ENCODE assay signal across 8 mouse cellular contexts in genomic region chrX:12645531-12646304, GRCm38 (mm10). TPM values are rescaled to one million over a fixed set of nuclear protein-coding genes. Genes with fewer than 3 reads are reported as not detected.
DNase-seq lines count a peak whose midpoint lies in the region; ATAC-seq and TF ChIP-seq lines count a peak whose summit lies in the region.

No protein-coding gene starts in this region.

- no peak overlapping the region for H3K4me3 ChIP-seq in forebrain, embryonic 15.5 days
- H3K4me3 ChIP-seq in forebrain, embryonic 11.5 days (ENCODE audit: low read depth, low read length) = no peak overlapping the region
- no peak overlapping the region for H3K4me3 ChIP-seq in cerebellum, adult 2 months (replicated peaks; ENCODE audit: insufficient read depth, low read depth, low read length)
- no peak overlapping the region for H3K4me3 ChIP-seq in midbrain, embryonic 16.5 days (ENCODE audit: low read depth, low read length)

- intact Hi-C loops in left cerebral cortex, postnatal 25 days (cut with DNase I) = loop anchor here (5.0 kb wide), 1 partner anchor 88 kb away; no protein-coding TSS in a partner anchor

- TF ChIP-seq CTCF in cerebellum, adult 2 months (IDR thresholded peaks at IDR 0.05; ENCODE audit: borderline replicate concordance, insufficient read depth, low read depth, low read length) = peak; percentile 29; the same call in 1 of the 2 replicates

- H3K27ac ChIP-seq in forebrain, embryonic 15.5 days (replicated peaks) = no peak overlapping the region
- no peak overlapping the region for H3K27ac ChIP-seq in forebrain, embryonic 11.5 days (ENCODE audit: low read depth, low read length)
- H3K27ac ChIP-seq in cerebellum, adult 2 months (ENCODE audit: insufficient read depth, low read length) = no peak overlapping the region
- no peak overlapping the region for H3K27ac ChIP-seq in midbrain, embryonic 16.5 days (ENCODE audit: low read length)

- peak; percentile 48 for ATAC-seq in forebrain, embryonic 15.5 days (replicated peaks)
- ATAC-seq in forebrain, embryonic 11.5 days (replicated peaks; ENCODE audit: low FRiP score) = no peak
- peak; percentile 62; the same call in 1 of the 2 replicates for ATAC-seq in midbrain, embryonic 16.5 days
- ATAC-seq in erythroblast, adult 5-6 weeks (replicated peaks; ENCODE audit: low FRiP score, poor library complexity, severe bottlenecking) = no peak

- no peaks in the 10 kb centered on the region for H3K36me3 ChIP-seq in forebrain, embryonic 15.5 days
- H3K36me3 ChIP-seq in forebrain, embryonic 11.5 days (ENCODE audit: control insufficient read depth, insufficient read depth, low read length) = no peaks in the 10 kb centered on the region
- H3K36me3 ChIP-seq in midbrain, embryonic 16.5 days (ENCODE audit: control insufficient read depth, insufficient read depth, low read length) = no peaks in the 10 kb centered on the region

- H3K27me3 ChIP-seq in forebrain, embryonic 15.5 days = no peaks in the 10 kb centered on the region
- no peaks in the 10 kb centered on the region for H3K27me3 ChIP-seq in forebrain, embryonic 11.5 days (ENCODE audit: control insufficient read depth, insufficient read depth, low read length)
- no peaks in the 10 kb centered on the region for H3K27me3 ChIP-seq in cerebellum, adult 2 months (ENCODE audit: control insufficient read depth, insufficient read depth, low read length)
- H3K27me3 ChIP-seq in midbrain, embryonic 16.5 days (ENCODE audit: control insufficient read depth, insufficient read depth, low read depth, low read length) = no peaks in the 10 kb centered on the region

- no peak overlapping the region for H3K4me2 ChIP-seq in forebrain, embryonic 15.5 days (replicated peaks)
- no peak overlapping the region for H3K4me2 ChIP-seq in forebrain, embryonic 11.5 days (ENCODE audit: low read depth, low read length, severe bottlenecking)
- no peak overlapping the region for H3K4me2 ChIP-seq in midbrain, embryonic 16.5 days (ENCODE audit: low read length)

- no peak overlapping the region for H3K9ac ChIP-seq in forebrain, embryonic 15.5 days (replicated peaks)
- no peak overlapping the region for H3K9ac ChIP-seq in forebrain, embryonic 11.5 days (ENCODE audit: low read length)
- no peak overlapping the region for H3K9ac ChIP-seq in midbrain, embryonic 16.5 days (ENCODE audit: low read depth, low read length)

- peaks cover 3% of the 10 kb centered on the region; the same call in 1 of the 2 replicates for H3K4me1 ChIP-seq in forebrain, embryonic 15.5 days
- H3K4me1 ChIP-seq in forebrain, embryonic 11.5 days (replicated peaks; ENCODE audit: control insufficient read depth, insufficient read depth, low read length) = no peaks in the 10 kb centered on the region
- no peaks in the 10 kb centered on the region for H3K4me1 ChIP-seq in cerebellum, adult 2 months (ENCODE audit: control insufficient read depth, insufficient read depth, low read length)
- H3K4me1 ChIP-seq in midbrain, embryonic 16.5 days (ENCODE audit: control insufficient read depth, insufficient read depth, low read length) = no peaks in the 10 kb centered on the region

- WGBS in forebrain, embryonic 15.5 days = 36% methylated on average over 12 of the region's 12 CpGs
- 61% methylated on average over 12 of the region's 12 CpGs for WGBS in forebrain, embryonic 11.5 days
- 30% methylated on average over 12 of the region's 12 CpGs for WGBS in cerebellum, adult 2 months
- 55% methylated on average over 12 of the region's 12 CpGs for WGBS in midbrain, embryonic 16.5 days

- no peak for TF ChIP-seq POLR2A in cerebellum, adult 2 months (IDR thresholded peaks at IDR 0.05; ENCODE audit: borderline replicate concordance, insufficient read depth, low read length)

- no peaks in the 10 kb centered on the region for H3K9me3 ChIP-seq in forebrain, embryonic 15.5 days
- no peaks in the 10 kb centered on the region for H3K9me3 ChIP-seq in forebrain, embryonic 11.5 days (ENCODE audit: control insufficient read depth, low read length)
- H3K9me3 ChIP-seq in midbrain, embryonic 16.5 days (replicated peaks; ENCODE audit: control insufficient read depth, low read length, poor library complexity, severe bottlenecking) = no peaks in the 10 kb centered on the region

- DNase-seq in forebrain, embryonic 11.5 days (ENCODE audit: low spot score) = no peak
- DNase-seq in left cerebral cortex, postnatal 25 days (ENCODE audit: low spot score in 2 of 2) = peak; percentile 17 to 45
- DNase-seq in left cerebral cortex, adult 8-10 months (ENCODE audit: low spot score in 2 of 2) = no peak
- DNase-seq in cerebellum, adult 2 months = peak; percentile 44 to 83
- no peak for DNase-seq in thymus, postnatal 4 days

RNA-seq across cellular contexts. Expression of gene 1810030O07Rik, which starts 27.8 kb away (rescaled TPM):
- polyA plus RNA-seq in forebrain, embryonic 15.5 days (2015; fragmentation: Nextera tagmentation; extraction: Ambion mirVana) = 30.4 and 30.5 TPM in 2 replicates
- 34.6 and 35.0 TPM in 2 replicates for polyA plus RNA-seq in forebrain, embryonic 11.5 days (2014; fragmentation: Nextera tagmentation; extraction: Ambion mirVana)
- 10 to 100 TPM; 12.8 to 16.9 TPM for total RNA-seq in left cerebral cortex, postnatal 25 days (2021)
- 10 to 100 TPM; 14.9 to 18.9 (median 16.9) TPM for total RNA-seq in left cerebral cortex, adult 8-10 months (2022)
- polyA plus RNA-seq in cerebellum, adult 2 months (2012; rRNA removed) = 23.0 and 23.4 TPM in 2 replicates
- polyA plus RNA-seq in midbrain, embryonic 16.5 days (2015; fragmentation: Nextera tagmentation; extraction: Ambion mirVana) = 25.1 and 26.4 TPM in 2 replicates
- total RNA-seq in erythroblast, adult 5-6 weeks (2015; ENCODE audit: low replicate concordance) = 11.3 and 19.0 TPM in 2 replicates
- total RNA-seq in erythroblast, adult 5-6 weeks (2017; ENCODE audit: low replicate concordance) = 7.8 and 12.8 TPM in 2 replicates

RNA-seq across cellular contexts. Expression of gene Atp6ap2, which starts 58.1 kb away (rescaled TPM):
- polyA plus RNA-seq in forebrain, embryonic 15.5 days (2015; fragmentation: Nextera tagmentation; extraction: Ambion mirVana) = 128 and 142 TPM in 2 replicates
- polyA plus RNA-seq in forebrain, embryonic 11.5 days (2014; fragmentation: Nextera tagmentation; extraction: Ambion mirVana) = 80.7 and 81.9 TPM in 2 replicates
- total RNA-seq in left cerebral cortex, postnatal 25 days (2021) = 100 to 1,000 TPM; 222 to 239 TPM
- total RNA-seq in left cerebral cortex, adult 8-10 months (2022) = 100 to 1,000 TPM; 206 to 228 (median 213) TPM
- polyA plus RNA-seq in cerebellum, adult 2 months (2012; rRNA removed) = 149 and 151 TPM in 2 replicates
- 216 and 229 TPM in 2 replicates for polyA plus RNA-seq in midbrain, embryonic 16.5 days (2015; fragmentation: Nextera tagmentation; extraction: Ambion mirVana)
- total RNA-seq in erythroblast, adult 5-6 weeks (2015; ENCODE audit: low replicate concordance) = 52.6 and 67.7 TPM in 2 replicates
- 45.3 and 56.0 TPM in 2 replicates for total RNA-seq in erythroblast, adult 5-6 weeks (2017; ENCODE audit: low replicate concordance)

Comparison
In these comparisons a context has a peak if more than half of its experiments do, and no peak if none do; other contexts are left out.
1. ATAC-seq: peak in forebrain, embryonic 15.5 days (single experiment) and midbrain, embryonic 16.5 days (single experiment); none in forebrain, embryonic 11.5 days (single experiment) and erythroblast, adult 5-6 weeks (single experiment).
2. DNase-seq: peak in left cerebral cortex, postnatal 25 days (2 of 2) and cerebellum, adult 2 months (2 of 2); none in forebrain, embryonic 11.5 days (single experiment), left cerebral cortex, adult 8-10 months (0 of 2) and thymus, postnatal 4 days (single experiment).